Mouse (Mus musculus) testis, postnatal 10 days (tissue): ENCODE results near the gene Rreb1.
A peak's percentile ranks its signal among the peaks of the same experiment; 100 is the strongest.

ENCODE experiments used
- DNase-seq: peaks from one replicate; pipeline ENCODE4 v3.0.0; 2021; ENCODE audit warnings: low spot score

Gene Rreb1

GRCm38 (mm10) chr13:37944306-37944705, 166.1 kb downstream of the Rreb1 start:
- no peak for DNase-seq

- no peak for DNase-seq
These were observed 167.2 kb downstream of the Rreb1 start for GRCm38 (mm10) chr13:37945392-37945791.

GRCm38 (mm10) chr13:37946734-37947133, 168.5 kb downstream of the Rreb1 start:
- DNase-seq, result peak; percentile 93

- no peak for DNase-seq
These were observed 174.8 kb downstream of the Rreb1 start for GRCm38 (mm10) chr13:37952981-37953380.

- DNase-seq, result no peak
These were observed 176.1 kb downstream of the Rreb1 start for GRCm38 (mm10) chr13:37954318-37954717.

GRCm38 (mm10) chr13:37958498-37959238, 180.5 kb downstream of the Rreb1 start:
- no peak for DNase-seq

- no peak for DNase-seq
These were observed 181.2 kb downstream of the Rreb1 start for GRCm38 (mm10) chr13:37959239-37959907.

- no peak for DNase-seq
These were observed 181.7 kb downstream of the Rreb1 start for GRCm38 (mm10) chr13:37959936-37960335.

GRCm38 (mm10) chr13:37962541-37962940, 184.3 kb downstream of the Rreb1 start:
- no peak for DNase-seq

GRCm38 (mm10) chr13:37963354-37964007, 185.3 kb downstream of the Rreb1 start:
- DNase-seq, result peak; percentile 84

GRCm38 (mm10) chr13:37964128-37965087, 186.2 kb downstream of the Rreb1 start:
- DNase-seq, result no peak

- DNase-seq, result peak; percentile 68
These were observed 187.1 kb downstream of the Rreb1 start for GRCm38 (mm10) chr13:37965126-37965914.

GRCm38 (mm10) chr13:37966256-37967051, 188.3 kb downstream of the Rreb1 start:
- no peak for DNase-seq

GRCm38 (mm10) chr13:37967052-37967437, 188.8 kb downstream of the Rreb1 start:
- DNase-seq, result no peak

- DNase-seq, result no peak
These were observed 189.4 kb downstream of the Rreb1 start for GRCm38 (mm10) chr13:37967565-37967964.

- DNase-seq, result peak; percentile 96
These were observed 191.1 kb downstream of the Rreb1 start for GRCm38 (mm10) chr13:37969337-37969736.

- DNase-seq, result no peak
These were observed 191.8 kb downstream of the Rreb1 start for GRCm38 (mm10) chr13:37969988-37970387.

- DNase-seq, result no peak
These were observed 192.8 kb downstream of the Rreb1 start for GRCm38 (mm10) chr13:37970887-37971530.

- DNase-seq, result no peak
These were observed 195.8 kb downstream of the Rreb1 start for GRCm38 (mm10) chr13:37974036-37974435.

GRCm38 (mm10) chr13:37974731-37975130, 196.5 kb downstream of the Rreb1 start:
- no peak for DNase-seq
